Mouse (Mus musculus): ENCODE data around the gene Kcnk7. TPM values are rescaled to one million over a fixed set of nuclear protein-coding genes. Genes with fewer than 3 reads are reported as not detected.

Gene Kcnk7
- polyA plus RNA-seq, 1 experiment = 0.19 TPM

DNA sequence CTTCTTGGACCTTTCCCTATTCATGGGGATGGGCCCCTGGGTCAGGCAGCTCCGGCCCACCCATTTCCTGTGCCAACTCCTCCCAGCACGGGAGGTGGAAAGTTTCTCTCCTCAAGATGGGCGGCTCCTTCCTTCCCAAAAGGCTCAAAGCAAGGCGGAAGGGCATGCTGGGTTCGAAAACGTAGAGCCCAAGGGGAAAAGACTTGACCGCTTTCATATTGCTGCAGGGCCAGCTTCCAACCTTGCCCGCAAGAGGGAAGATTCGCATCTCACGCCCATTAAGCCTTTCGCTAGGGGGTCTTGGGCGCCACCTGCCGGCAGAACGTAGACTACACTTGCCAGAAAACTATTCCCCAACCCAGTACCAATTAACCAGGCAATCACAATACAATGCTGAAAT, 23.5 kb downstream of the Kcnk7 start:
- Histone ChIP-seq H3K27me3 (ENCODE audit: control insufficient read depth, insufficient read depth, insufficient read length) (no peaks in the 10 kb centered on the region), H3K4me3 (ENCODE audit: insufficient read depth, poor library complexity, severe bottlenecking) (peak overlapping the region; percentile 85), H3ac (ENCODE audit: control insufficient read depth, insufficient read length, low read depth) (peak overlapping the region; percentile 35), H3K79me3 (ENCODE audit: low read depth) (peaks cover 48% of the 10 kb centered on the region), H3K79me2 (ENCODE audit: control insufficient read depth, insufficient read depth) (peaks cover 82% of the 10 kb centered on the region), H3K36me3 (ENCODE audit: control insufficient read depth, insufficient read depth) (peaks cover 20% of the 10 kb centered on the region)
- TF ChIP-seq MYOD1 (IDR thresholded peaks at IDR 0.05; ENCODE audit: control insufficient read depth, insufficient read length, low read depth) (no peak), CEBPB (IDR thresholded peaks at IDR 0.05; ENCODE audit: low read depth) (no peak), USF1 (IDR thresholded peaks at IDR 0.05; ENCODE audit: low read depth) (no peak), FOSL1 (IDR thresholded peaks at IDR 0.05; ENCODE audit: insufficient read depth, low read length, poor library complexity, severe bottlenecking) (no peak), CTCF (IDR thresholded peaks at IDR 0.05; ENCODE audit: control insufficient read depth, insufficient read depth, insufficient read length) (peak; percentile 71), MYOG (IDR thresholded peaks at IDR 0.05; ENCODE audit: control insufficient read depth, extremely low read depth, insufficient read length) (no peak), MAX (IDR thresholded peaks at IDR 0.05) (no peak)

DNA sequence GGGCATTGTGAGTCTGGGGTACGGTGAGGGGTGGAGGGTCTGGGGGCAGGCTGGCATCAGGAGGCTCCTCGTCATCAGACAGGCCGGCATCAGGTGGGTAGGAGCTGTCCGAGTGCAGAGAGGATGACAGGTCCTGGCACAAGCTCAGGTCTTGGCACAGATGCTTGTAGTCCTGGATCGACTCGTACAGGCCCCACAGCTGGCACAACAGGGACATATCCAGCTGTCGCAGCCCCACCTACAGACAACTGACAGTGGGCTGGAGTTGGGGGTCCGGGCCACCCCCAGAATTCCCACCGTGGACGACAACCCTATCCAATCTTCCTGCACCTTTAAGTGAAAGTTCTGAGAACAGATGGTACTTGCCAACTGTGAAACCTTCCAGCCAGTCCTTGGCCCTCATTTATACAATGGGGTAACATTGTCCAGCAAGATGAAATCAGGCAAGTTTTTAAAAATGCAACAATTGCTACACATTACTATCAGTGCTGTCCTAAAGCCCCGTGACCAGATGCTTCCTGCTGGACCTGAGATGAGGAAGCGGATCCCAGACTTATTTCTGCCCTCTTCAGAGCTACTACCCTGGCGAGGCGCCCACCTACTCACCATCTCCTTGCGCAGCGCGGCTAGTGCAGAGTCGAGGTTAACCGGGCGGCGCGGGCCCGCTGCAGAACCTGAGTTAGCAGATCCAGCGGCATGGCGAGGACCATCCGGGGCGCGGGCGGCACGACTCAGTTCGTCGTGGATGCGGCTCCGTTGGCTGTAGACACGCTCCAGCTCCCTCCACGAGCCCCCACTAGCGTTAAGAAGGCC, 24.7 kb downstream of the Kcnk7 start:
- TF ChIP-seq CTCF (IDR thresholded peaks at IDR 0.05; ENCODE audit: control insufficient read depth, insufficient read depth, insufficient read length) (no peak), MAX (IDR thresholded peaks at IDR 0.05) (no peak)

DNA sequence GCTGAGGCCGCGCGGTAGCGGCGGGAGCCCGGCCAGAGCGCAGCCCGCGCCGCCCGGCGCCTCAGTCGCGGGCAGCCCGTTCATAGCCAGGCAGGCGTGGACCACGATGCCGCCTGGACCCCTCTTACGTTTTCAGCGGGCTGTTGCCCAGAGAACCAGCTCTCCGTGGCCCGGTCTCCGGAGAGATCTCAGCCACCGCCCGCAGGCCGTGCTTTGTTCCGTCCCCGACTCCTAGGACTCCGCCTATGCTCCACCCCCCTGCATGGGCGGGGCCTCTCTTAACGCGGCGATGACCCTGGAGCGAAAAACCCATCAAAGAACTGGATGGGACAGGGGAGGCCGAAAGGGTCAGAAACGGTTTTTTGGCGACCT, 25.3 kb downstream of the Kcnk7 start, which contains the start of gene Fam89b:
Fam89b (minus strand) TSS at position 210 of the 372 bp plus-strand sequence.
- H3K36me3 ChIP-seq (ENCODE audit: control insufficient read depth, insufficient read depth) = peaks cover 10% of the 10 kb centered on the region
- TF ChIP-seq MAX (IDR thresholded peaks at IDR 0.05) (no peak), FOSL1 (IDR thresholded peaks at IDR 0.05; ENCODE audit: insufficient read depth, low read length, poor library complexity, severe bottlenecking) (no peak), MYOG (IDR thresholded peaks at IDR 0.05; ENCODE audit: control insufficient read depth, extremely low read depth, insufficient read length) (no peak), CTCF (IDR thresholded peaks at IDR 0.05; ENCODE audit: control insufficient read depth, insufficient read depth, insufficient read length) (no peak), CEBPB (IDR thresholded peaks at IDR 0.05; ENCODE audit: low read depth) (no peak), MYOD1 (IDR thresholded peaks at IDR 0.05; ENCODE audit: control insufficient read depth, insufficient read length, low read depth) (no peak), USF1 (IDR thresholded peaks at IDR 0.05; ENCODE audit: low read depth) (no peak)

More for the DNA sequence above, 24.7 kb downstream of the Kcnk7 start:
- H3K79me2 ChIP-seq (ENCODE audit: control insufficient read depth, insufficient read depth) = peaks cover 70% of the 10 kb centered on the region
- no peaks in the 10 kb centered on the region for H3K27me3 ChIP-seq (ENCODE audit: control insufficient read depth, insufficient read depth, insufficient read length)
- peaks cover 37% of the 10 kb centered on the region for H3K79me3 ChIP-seq (ENCODE audit: low read depth)
- H3K36me3 ChIP-seq (ENCODE audit: control insufficient read depth, insufficient read depth) = peaks cover 10% of the 10 kb centered on the region
- H3ac ChIP-seq (ENCODE audit: control insufficient read depth, insufficient read length, low read depth) = peak overlapping the region; percentile 99
- peak overlapping the region; percentile 85 for H3K4me3 ChIP-seq (ENCODE audit: insufficient read depth, poor library complexity, severe bottlenecking)

DNA sequence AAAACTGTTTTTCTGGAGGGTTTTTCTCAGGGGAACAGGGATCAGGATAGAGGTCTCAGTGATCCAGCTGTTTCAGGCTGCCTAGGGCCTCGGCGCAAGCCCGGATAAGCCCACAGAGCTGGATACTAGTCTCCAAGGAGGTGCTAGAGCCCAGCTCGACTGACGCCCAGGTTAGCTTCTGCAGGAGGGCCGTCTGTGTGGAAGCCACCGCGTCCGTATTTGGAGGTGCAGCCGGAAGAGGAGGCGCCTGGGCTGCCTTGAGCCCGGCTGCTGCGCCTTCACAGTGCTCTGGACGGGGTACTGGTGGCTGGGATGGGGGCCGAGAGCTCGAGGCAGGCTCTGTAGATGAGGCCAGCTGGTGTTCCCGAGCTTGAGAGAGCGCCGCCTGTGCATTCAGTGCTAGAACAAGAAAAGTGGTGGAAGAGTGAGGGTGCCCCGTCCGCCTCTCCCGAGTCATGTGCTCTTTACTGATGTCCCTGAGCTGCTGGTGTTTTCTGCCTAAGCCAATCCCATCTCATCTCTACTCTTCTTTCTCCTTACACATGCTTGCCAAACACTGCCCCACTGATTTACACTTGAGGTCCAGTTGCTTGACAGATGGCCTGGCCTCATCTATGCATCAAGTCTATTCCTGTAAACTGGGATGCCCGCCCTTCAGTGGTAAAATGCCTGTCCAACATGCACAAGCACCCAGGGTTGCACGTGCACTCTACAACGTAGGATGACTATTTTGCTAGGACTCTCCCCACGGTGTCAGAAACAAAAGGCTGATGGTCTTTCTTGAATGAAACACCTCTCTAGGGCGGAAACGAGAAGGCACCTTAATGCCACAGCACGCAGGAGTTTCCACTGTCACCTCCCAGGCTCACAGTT, 26.4 kb downstream of the Kcnk7 start:
- no peak for TF ChIP-seq FOSL1 (IDR thresholded peaks at IDR 0.05; ENCODE audit: insufficient read depth, low read length, poor library complexity, severe bottlenecking)
- no peak for TF ChIP-seq MAX (IDR thresholded peaks at IDR 0.05)
- no peak for TF ChIP-seq MYOD1 (IDR thresholded peaks at IDR 0.05; ENCODE audit: control insufficient read depth, insufficient read length, low read depth)
- TF ChIP-seq CEBPB (IDR thresholded peaks at IDR 0.05; ENCODE audit: low read depth) = no peak
- no peak for TF ChIP-seq MYOG (IDR thresholded peaks at IDR 0.05; ENCODE audit: control insufficient read depth, extremely low read depth, insufficient read length)
- no peak for TF ChIP-seq USF1 (IDR thresholded peaks at IDR 0.05; ENCODE audit: low read depth)
- TF ChIP-seq CTCF (IDR thresholded peaks at IDR 0.05; ENCODE audit: control insufficient read depth, insufficient read depth, insufficient read length) = no peak
- peaks cover 61% of the 10 kb centered on the region for H3K79me2 ChIP-seq (ENCODE audit: control insufficient read depth, insufficient read depth)

More for the DNA sequence above, 25.3 kb downstream of the Kcnk7 start, which contains the start of gene Fam89b:
- peak within 1 kb of the TSS; percentile 99 for H3ac ChIP-seq (ENCODE audit: control insufficient read depth, insufficient read length, low read depth)
- H3K4me3 ChIP-seq (ENCODE audit: insufficient read depth, poor library complexity, severe bottlenecking) = peak within 1 kb of the TSS; percentile 85
- peaks cover 33% of the 10 kb centered on the region for H3K79me3 ChIP-seq (ENCODE audit: low read depth)
- peaks cover 65% of the 10 kb centered on the region for H3K79me2 ChIP-seq (ENCODE audit: control insufficient read depth, insufficient read depth)
- no peaks in the 10 kb centered on the region for H3K27me3 ChIP-seq (ENCODE audit: control insufficient read depth, insufficient read depth, insufficient read length)

DNA sequence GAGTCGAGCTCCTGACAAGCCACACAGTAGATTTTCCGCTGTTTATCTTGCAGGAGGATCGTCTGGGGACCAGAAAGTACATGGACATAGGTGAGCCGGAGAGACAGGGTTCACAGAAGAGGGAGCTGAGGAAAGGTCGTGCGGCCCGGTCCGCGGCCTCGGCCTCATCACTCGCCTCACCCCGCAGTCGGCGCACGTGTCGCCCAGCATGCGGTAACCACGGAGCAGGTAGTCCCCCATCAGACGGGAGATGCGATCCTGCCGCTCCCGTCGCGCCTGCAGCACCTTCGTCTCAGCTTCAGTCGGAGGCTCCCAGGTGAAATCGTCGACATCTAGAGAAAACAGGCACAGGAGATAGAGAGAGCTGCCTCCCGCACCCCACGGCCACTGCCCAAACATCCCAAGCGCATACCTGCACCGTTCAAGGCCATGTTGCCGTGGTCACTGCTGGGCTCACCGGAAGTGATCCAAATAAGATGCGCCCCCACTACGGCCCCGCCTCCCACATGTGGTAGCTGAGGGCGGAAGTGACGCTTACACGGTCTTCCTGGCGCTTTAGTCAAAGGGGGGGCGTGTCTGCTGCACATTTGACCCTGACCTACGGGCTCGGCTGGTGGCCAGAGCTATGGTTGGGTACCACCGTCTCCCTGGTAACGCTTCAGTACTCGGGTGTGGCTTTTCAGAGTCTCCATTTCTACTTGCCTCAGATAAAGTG, 27.3 kb downstream of the Kcnk7 start:
- Histone ChIP-seq H3ac (ENCODE audit: control insufficient read depth, insufficient read length, low read depth) (peak overlapping the region; percentile 60), H3K27me3 (ENCODE audit: control insufficient read depth, insufficient read depth, insufficient read length) (peaks cover 6% of the 10 kb centered on the region), H3K4me3 (ENCODE audit: insufficient read depth, poor library complexity, severe bottlenecking) (peak overlapping the region; percentile 92), H3K79me2 (ENCODE audit: control insufficient read depth, insufficient read depth) (peaks cover 52% of the 10 kb centered on the region), H3K79me3 (ENCODE audit: low read depth) (peaks cover 25% of the 10 kb centered on the region), H3K36me3 (ENCODE audit: control insufficient read depth, insufficient read depth) (peaks cover 10% of the 10 kb centered on the region)
- no peak for TF ChIP-seq CTCF (IDR thresholded peaks at IDR 0.05; ENCODE audit: control insufficient read depth, insufficient read depth, insufficient read length)
- peak; percentile 73 for TF ChIP-seq USF1 (IDR thresholded peaks at IDR 0.05; ENCODE audit: low read depth)

More for the DNA sequence above, 26.4 kb downstream of the Kcnk7 start:
- Histone ChIP-seq H3ac (ENCODE audit: control insufficient read depth, insufficient read length, low read depth) (peak overlapping the region; percentile 60), H3K4me3 (ENCODE audit: insufficient read depth, poor library complexity, severe bottlenecking) (peak overlapping the region; percentile 92), H3K79me3 (ENCODE audit: low read depth) (peaks cover 30% of the 10 kb centered on the region), H3K27me3 (ENCODE audit: control insufficient read depth, insufficient read depth, insufficient read length) (peaks cover 2% of the 10 kb centered on the region), H3K36me3 (ENCODE audit: control insufficient read depth, insufficient read depth) (peaks cover 10% of the 10 kb centered on the region)

All from C2C12 (cell line).